Mouse (Mus musculus) kidney, postnatal 0 days (tissue): Measurements from ENCODE around the gene Cabp4. TPM values are rescaled to one million over a fixed set of nuclear protein-coding genes. Genes with fewer than 3 reads are reported as not detected.

Experiments used
- ATAC-seq: fragments of 200-750 bp; cut with Nextera tagmentation; replicated peaks from 2 replicates; pipeline ENCODE4 v1.8.0; 2017; ENCODE audit warnings: low read depth, moderate number of reproducible peaks, moderate TSS enrichment, moderate library complexity; ENCODE audit not compliant: low FRiP score
- DNase-seq: peaks from one replicate; pipeline ENCODE4 v3.0.0-alpha.2; 2016; ENCODE audit warnings: low spot score
- H3K27ac ChIP-seq: fragments of 300-500 bp; sonication (generic); 2 replicates; pipeline ENCODE4 v1.5.1; 2014; ENCODE audit warnings: mild to moderate bottlenecking
- H3K27me3 ChIP-seq: fragments of 300-500 bp; sonication (generic); 2 replicates; pipeline ENCODE4 v1.6.1; 2014; ENCODE audit warnings: low read length, mixed read lengths; ENCODE audit not compliant: insufficient read depth
- H3K36me3 ChIP-seq: fragments of 300-500 bp; sonication (generic); 2 replicates; pipeline ENCODE4 v1.6.1; 2014; ENCODE audit warnings: low read length, mixed read lengths; ENCODE audit not compliant: insufficient read depth
- H3K4me1 ChIP-seq: fragments of 300-500 bp; sonication (generic); replicated peaks from 2 replicates; pipeline ENCODE4 v1.6.1; 2014; ENCODE audit warnings: antibody characterized with exemption, low read length, mixed read lengths; ENCODE audit not compliant: insufficient read depth
- H3K4me2 ChIP-seq: fragments of 300-500 bp; sonication (generic); 2 replicates; pipeline ENCODE4 v1.6.1; 2014; ENCODE audit warnings: mild to moderate bottlenecking, low read length, moderate library complexity, mixed read lengths
- H3K4me3 ChIP-seq: fragments of 300-500 bp; sonication (generic); replicated peaks from 2 replicates; pipeline ENCODE4 v1.5.1; 2014; ENCODE audit warnings: low read depth, low read length
- H3K9ac ChIP-seq: fragments of 300-500 bp; sonication (generic); 2 replicates; pipeline ENCODE4 v1.6.1; 2014; ENCODE audit warnings: low read depth, low read length
- H3K9me3 ChIP-seq: fragments of 300-500 bp; sonication (generic); replicated peaks from 2 replicates; pipeline ENCODE4 v1.6.1; 2016; ENCODE audit warnings: low read length, inconsistent platforms, mixed read lengths
- CTCF ChIP-seq: IDR thresholded peaks from 2 replicates; pipeline ENCODE4 v1.5.1; 2016; ENCODE audit warnings: antibody characterized with exemption, low read depth, mild to moderate bottlenecking, moderate library complexity
- WGBS: fragments of 180-500 bp; shearing (Covaris S2); extraction: QIAGEN DNeasy Blood & Tissue Kit; methylation state at CpG from one replicate; pipeline ENCODE4 v1.1.7; 2014; 5-methylcytosine and 5-hydroxymethylcytosine counted together
- polyA plus RNA-seq: library from polyadenylated mRNA; unstranded; fragments of >200 nt; fragmentation: Nextera tagmentation; extraction: Ambion mirVana; gene quantifications from 2 replicates; pipeline ENCODE4 v1.2.1, GENCODE M21; 2015

Cabp4 gene
- polyA plus RNA-seq, 1 experiment from 2014 or later = 0.13 TPM

DNA sequence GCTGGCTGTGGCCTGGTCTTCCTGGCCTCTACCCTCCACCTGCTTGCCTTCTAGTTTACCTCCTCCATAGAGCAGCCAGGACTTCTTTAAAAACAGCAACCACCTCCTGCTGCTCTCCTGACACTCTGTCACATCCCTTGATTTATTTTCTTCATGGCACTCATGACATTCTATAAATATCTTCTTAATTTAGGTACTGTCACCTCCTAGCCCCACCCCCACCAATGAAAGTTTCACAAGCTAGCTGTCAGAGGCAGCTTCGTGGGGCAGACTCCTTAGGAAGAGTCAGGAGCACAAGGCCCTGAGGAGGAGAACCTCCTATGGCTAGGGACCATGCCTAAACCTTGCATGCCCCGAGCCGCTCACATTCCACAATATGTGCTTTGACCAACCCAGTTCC lies 43.5 kb upstream of the Cabp4 start:
- H3K9me3 ChIP-seq = no peaks in the 10 kb centered on the region
- DNase-seq (no peak), ATAC-seq (no peak)
- 63% methylated on average over 3 of the region's 3 CpGs for WGBS
- H3K9ac ChIP-seq = no peak overlapping the region
- peaks cover 22% of the 10 kb centered on the region for H3K4me1 ChIP-seq
- no peak overlapping the region for H3K4me2 ChIP-seq
- no peaks in the 10 kb centered on the region for H3K36me3 ChIP-seq
- no peak overlapping the region for H3K4me3 ChIP-seq
- H3K27ac ChIP-seq = no peak overlapping the region
- no peaks in the 10 kb centered on the region for H3K27me3 ChIP-seq
- no peak for TF ChIP-seq CTCF

DNA sequence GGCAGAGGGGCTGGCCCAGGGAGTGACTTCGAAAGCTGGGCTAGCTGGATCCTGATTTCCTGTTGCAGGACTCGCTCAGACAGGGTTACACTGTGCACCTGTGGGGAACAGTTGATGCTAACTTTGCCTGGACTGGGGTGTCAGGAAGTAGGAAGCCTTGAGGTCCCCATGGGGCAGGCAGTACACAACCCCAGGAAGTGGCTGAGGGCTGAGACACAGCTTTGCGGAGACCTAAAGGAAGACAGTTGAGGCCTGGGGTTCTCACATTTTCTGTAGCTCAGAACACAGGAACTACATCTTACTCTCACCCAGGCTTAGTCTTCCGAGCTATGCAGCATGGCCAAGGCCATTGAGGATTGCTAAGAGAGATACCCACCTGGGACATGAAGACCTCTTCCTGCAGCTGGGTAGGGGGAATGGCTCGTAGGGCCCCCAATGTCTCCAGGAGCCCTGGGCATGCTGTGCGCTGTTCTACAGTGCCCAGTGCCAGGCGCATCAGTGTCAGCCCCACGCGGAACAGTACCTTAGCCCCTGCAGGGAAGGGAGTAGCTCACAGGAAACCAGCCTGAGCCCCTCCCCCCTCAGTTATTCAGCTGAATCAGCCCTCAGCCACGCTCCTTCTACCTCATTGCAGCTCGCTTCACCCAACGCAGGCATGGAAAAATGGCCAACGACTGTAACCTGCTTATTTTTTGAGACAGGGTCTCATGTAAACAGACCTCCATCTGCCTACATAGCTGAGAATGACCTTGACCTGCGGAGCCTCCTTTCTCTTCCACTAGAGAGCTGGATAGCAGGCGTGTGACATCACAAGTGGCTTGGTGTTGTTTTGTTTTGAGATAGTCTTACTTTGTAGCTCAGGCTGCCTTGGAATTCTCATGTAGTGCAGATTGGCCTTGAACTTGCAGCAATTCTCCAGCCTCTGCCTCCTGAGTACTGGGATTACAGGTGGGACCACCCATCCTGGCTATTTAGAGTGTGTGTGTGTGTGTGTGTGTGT lies 41.4 kb upstream of the Cabp4 start:
- no peak; the same call in 1 of the 2 replicates for ATAC-seq
- no peak for DNase-seq
- no peak for TF ChIP-seq CTCF
- Histone ChIP-seq H3K27me3 (no peaks in the 10 kb centered on the region), H3K36me3 (no peaks in the 10 kb centered on the region), H3K9ac (peak overlapping the region; percentile 14; the same call in 1 of the 2 replicates), H3K9me3 (no peaks in the 10 kb centered on the region), H3K27ac (peak overlapping the region; percentile 63; the same call in 1 of the 2 replicates), H3K4me3 (no peak overlapping the region), H3K4me1 (peaks cover 9% of the 10 kb centered on the region), H3K4me2 (no peak overlapping the region)
- WGBS = 41% methylated on average over 15 of the region's 15 CpGs

- H3K9ac ChIP-seq = no peak overlapping the region
- no peaks in the 10 kb centered on the region for H3K27me3 ChIP-seq
- TF ChIP-seq CTCF = no peak
- ATAC-seq = no peak
- H3K4me3 ChIP-seq = no peak overlapping the region
- no peaks in the 10 kb centered on the region for H3K36me3 ChIP-seq
- H3K9me3 ChIP-seq = no peaks in the 10 kb centered on the region
- DNase-seq = no peak
- H3K4me1 ChIP-seq = peaks cover 9% of the 10 kb centered on the region
- no peak overlapping the region for H3K27ac ChIP-seq
- no peak overlapping the region for H3K4me2 ChIP-seq
- WGBS = 92% methylated on average over 2 of the region's 2 CpGs
Measured at GRCm38 (mm10) chr19:4183689-4184088, 39.9 kb upstream of the Cabp4 start.

- Histone ChIP-seq H3K4me3 (no peak overlapping the region), H3K9ac (no peak overlapping the region), H3K27me3 (0 out of 2 replicates have a peak, but pooled peaks cover under 1% of the 10 kb centered on the region), H3K36me3 (no peaks in the 10 kb centered on the region), H3K9me3 (no peaks in the 10 kb centered on the region), H3K4me1 (peaks cover 9% of the 10 kb centered on the region), H3K27ac (no peak overlapping the region), H3K4me2 (no peak overlapping the region)
- peak; percentile 67 for DNase-seq
- ATAC-seq = no peak; the same call in 1 of the 2 replicates
- WGBS = 42% methylated on average over 3 of the region's 3 CpGs
- no peak for TF ChIP-seq CTCF
Measured at GRCm38 (mm10) chr19:4181892-4182291, 38.1 kb upstream of the Cabp4 start.

DNA sequence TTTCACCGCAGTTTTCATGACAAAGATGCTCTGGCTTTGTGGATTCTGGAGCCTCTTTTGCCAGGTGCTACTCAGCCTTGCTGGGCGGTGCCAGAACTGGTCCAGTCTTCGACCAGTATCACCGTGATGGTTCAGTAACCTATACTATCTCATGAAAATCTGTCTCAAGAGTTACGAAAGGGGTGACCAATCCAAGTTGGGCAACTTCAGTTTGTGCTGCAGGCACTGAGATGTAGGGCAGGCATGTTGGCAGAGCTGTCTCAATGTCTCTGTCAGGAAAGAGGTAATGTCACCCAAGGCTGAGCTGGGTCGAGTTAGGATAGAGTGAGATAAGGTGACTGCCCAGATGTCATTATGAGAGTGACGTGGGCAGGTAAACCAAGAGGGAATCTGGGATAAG lies 36.6 kb upstream of the Cabp4 start:
- H3K4me2 ChIP-seq = no peak overlapping the region
- peaks cover 11% of the 10 kb centered on the region for H3K4me1 ChIP-seq
- 0 out of 2 replicates have a peak, but pooled peaks cover 3% of the 10 kb centered on the region for H3K27me3 ChIP-seq
- WGBS = 92% methylated on average over 7 of the region's 7 CpGs
- H3K9ac ChIP-seq = no peak overlapping the region
- H3K4me3 ChIP-seq = no peak overlapping the region
- H3K36me3 ChIP-seq = no peaks in the 10 kb centered on the region
- no peaks in the 10 kb centered on the region for H3K9me3 ChIP-seq
- DNase-seq (no peak), ATAC-seq (no peak)
- no peak for TF ChIP-seq CTCF
- no peak overlapping the region for H3K27ac ChIP-seq

GRCm38 (mm10) chr19:4175368-4175947 lies 31.6 kb upstream of the Cabp4 start, which contains the start of gene Carns1:
Gene Carns1 (minus strand): TSS chr19:4175479.
- no peaks in the 10 kb centered on the region for H3K9me3 ChIP-seq
- no peak within 1 kb of the TSS for H3K4me3 ChIP-seq
- peaks cover 23% of the 10 kb centered on the region for H3K4me1 ChIP-seq
- ATAC-seq (peak; percentile 72; the same call in 1 of the 2 replicates), DNase-seq (peak; percentile 66)
- H3K27ac ChIP-seq = no peak within 1 kb of the TSS
- peak within 1 kb of the TSS; percentile 37 for H3K4me2 ChIP-seq
- H3K36me3 ChIP-seq = no peaks in the 10 kb centered on the region
- 5% methylated on average over 11 of the region's 11 CpGs for WGBS
- peak within 1 kb of the TSS; percentile 28; the same call in 1 of the 2 replicates for H3K9ac ChIP-seq
- no peak for TF ChIP-seq CTCF
- H3K27me3 ChIP-seq = 0 out of 2 replicates have a peak, but pooled peaks cover 3% of the 10 kb centered on the region
